In the genomic region with DNA sequence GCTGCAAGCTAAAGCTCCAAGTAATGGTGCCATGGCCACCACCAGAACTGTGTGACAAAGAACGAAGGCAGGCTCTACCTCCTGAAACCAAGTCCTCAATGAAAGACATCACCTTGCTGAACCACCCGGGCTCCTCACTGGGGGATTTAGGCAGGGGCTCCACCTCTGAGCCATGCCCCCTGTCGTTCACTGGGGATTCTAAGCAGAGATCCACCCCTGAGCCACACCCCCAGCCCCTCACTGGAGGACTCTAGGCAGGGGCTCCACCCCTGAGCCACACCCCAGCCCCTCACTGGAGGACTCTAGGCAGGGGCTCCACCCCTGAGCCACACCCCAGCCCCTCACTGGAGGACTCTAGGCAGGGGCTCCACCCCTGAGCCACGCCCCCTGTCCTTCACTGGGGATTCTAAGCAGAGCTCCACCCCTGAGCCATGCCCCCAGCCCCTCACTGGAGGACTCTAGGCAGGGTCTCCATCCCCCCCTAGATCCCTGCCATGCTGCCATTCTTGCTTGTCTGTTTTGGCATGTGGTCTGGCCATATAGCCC, we compare ENCODE assay signal across 24 mouse cellular contexts. TPM values are rescaled to one million over a fixed set of nuclear protein-coding genes. Genes with fewer than 3 reads are reported as not detected.
DNase-seq lines count a peak whose midpoint lies in the region; ATAC-seq lines count a peak whose summit lies in the region.
"Had no signal": no experiment of that assay in that cellular context is flagged by ENCODE, and none has a peak within 500 bp of the region (broad histone marks: within the 10 kb centered on the region; RNA-seq: fewer than 3 reads in every experiment).

No protein-coding gene starts in this region.

- no peak overlapping the region for H3K4me3 ChIP-seq in heart, embryonic 12.5 days
- H3K4me3 ChIP-seq in liver, embryonic 13.5 days (replicated peaks): no peak overlapping the region
- H3K4me3 ChIP-seq: heart, embryonic 13.5 days; hindbrain, embryonic 12.5 days; limb, embryonic 15.5 days; midbrain, embryonic 15.5 days; myocyte had no signal

- ATAC-seq in heart, embryonic 12.5 days (ENCODE audit: insufficient number of reproducible peaks, low FRiP score): peak; percentile 16; the same call in 1 of the 2 replicates
- ATAC-seq in liver, embryonic 13.5 days (ENCODE audit: low read depth): peak; percentile 68
- no peak for ATAC-seq in activated CD4-positive, CD25-positive, alpha-beta regulatory T cell, adult 4 months
- ATAC-seq: midbrain, embryonic 15.5 days had no signal

- no peaks in the 10 kb centered on the region for H3K9me3 ChIP-seq in heart, embryonic 12.5 days (replicated peaks)
- no peaks in the 10 kb centered on the region for H3K9me3 ChIP-seq in liver, embryonic 13.5 days (replicated peaks)
- H3K9me3 ChIP-seq: heart, embryonic 13.5 days; hindbrain, embryonic 12.5 days; limb, embryonic 15.5 days; midbrain, embryonic 15.5 days had no signal

- DNase-seq in heart, adult 8-10 months (ENCODE audit: low spot score): no peak
- DNase-seq in ES-CJ7 (ENCODE audit: low read depth, low spot score): peak; percentile 74
- peak; percentile 83 for DNase-seq in R1 (ENCODE audit: low read depth, low spot score)
- DNase-seq in liver, embryonic 13.5 days: peak; percentile 40
- no peak for DNase-seq in layer of hippocampus, adult 9-11 months
- DNase-seq in natural killer cell, adult 2 months (ENCODE audit: low spot score in 2 of 2): no peak
- DNase-seq: adrenal gland, postnatal 25 days; cerebellum, adult 9-11 months; heart, postnatal 14 days; kidney, adult 8-10 months; kidney, postnatal 10 days; left cerebral cortex, postnatal 4 days; right cerebral cortex, postnatal 4 days; thymus, postnatal 36 days had no signal

- H3K4me2 ChIP-seq in heart, embryonic 12.5 days: no peak overlapping the region
- H3K4me2 ChIP-seq in liver, embryonic 13.5 days: no peak overlapping the region
- H3K4me2 ChIP-seq: heart, embryonic 13.5 days; hindbrain, embryonic 12.5 days; limb, embryonic 15.5 days; midbrain, embryonic 15.5 days had no signal

- 24% methylated on average over 4 of the region's 4 CpGs for WGBS in heart, embryonic 12.5 days
- WGBS in liver, embryonic 13.5 days (ENCODE audit: insufficient replicate concordance): 53% methylated on average over 4 of the region's 4 CpGs

- no peaks in the 10 kb centered on the region; the same call in 1 of the 2 replicates for H3K4me1 ChIP-seq in heart, embryonic 12.5 days (replicated peaks)
- H3K4me1 ChIP-seq in liver, embryonic 13.5 days (replicated peaks): peaks cover 43% of the 10 kb centered on the region

- no peaks in the 10 kb centered on the region for H3K27me3 ChIP-seq in heart, embryonic 12.5 days (replicated peaks)
- H3K27me3 ChIP-seq in liver, embryonic 13.5 days: no peaks in the 10 kb centered on the region
- H3K27me3 ChIP-seq: heart, embryonic 13.5 days; hindbrain, embryonic 12.5 days; limb, embryonic 15.5 days; midbrain, embryonic 15.5 days had no signal

- no peaks in the 10 kb centered on the region for H3K36me3 ChIP-seq in heart, embryonic 12.5 days
- H3K36me3 ChIP-seq in liver, embryonic 13.5 days: no peaks in the 10 kb centered on the region
- H3K36me3 ChIP-seq: heart, embryonic 13.5 days; hindbrain, embryonic 12.5 days; midbrain, embryonic 15.5 days had no signal

- no peak overlapping the region for H3K9ac ChIP-seq in heart, embryonic 12.5 days
- no peak overlapping the region for H3K9ac ChIP-seq in liver, embryonic 13.5 days
- H3K9ac ChIP-seq: heart, embryonic 13.5 days; hindbrain, embryonic 12.5 days; limb, embryonic 15.5 days; midbrain, embryonic 15.5 days had no signal

- no peak overlapping the region for H3K27ac ChIP-seq in heart, embryonic 12.5 days (ENCODE audit: poor library complexity, severe bottlenecking)
- H3K27ac ChIP-seq in liver, embryonic 13.5 days: peak overlapping the region; percentile 34; the same call in 1 of the 2 replicates
- H3K27ac ChIP-seq: heart, embryonic 13.5 days; hindbrain, embryonic 12.5 days; limb, embryonic 15.5 days; midbrain, embryonic 15.5 days had no signal

RNA-seq across cellular contexts. Expression of a gene that starts 6.3 kb away (rescaled TPM):
- 14.9 and 15.0 TPM in 2 replicates for polyA plus RNA-seq in heart, embryonic 12.5 days (2016; fragmentation: Nextera tagmentation; extraction: Ambion mirVana)
- total RNA-seq in heart, adult 8-10 months (2022): 1 to 10 TPM; 7.5 to 9.8 (median 7.6) TPM
- polyA plus RNA-seq in liver, embryonic 13.5 days (2015; fragmentation: Nextera tagmentation; extraction: Ambion mirVana): 3.9 and 4.9 TPM in 2 replicates
- 1 to 10 TPM; 7.1 to 8.4 TPM for polyA plus RNA-seq in activated CD4-positive, CD25-positive, alpha-beta regulatory T cell, adult 4 months (2017; shearing (Covaris generic))

RNA-seq across cellular contexts. Expression of a gene that starts 43.7 kb away (rescaled TPM):
- polyA plus RNA-seq in heart, embryonic 12.5 days (2016; fragmentation: Nextera tagmentation; extraction: Ambion mirVana): 12.6 and 14.0 TPM in 2 replicates
- total RNA-seq in heart, adult 8-10 months (2022): 1 to 10 TPM; 8.1 to 9.3 (median 8.4) TPM
- polyA plus RNA-seq in liver, embryonic 13.5 days (2015; fragmentation: Nextera tagmentation; extraction: Ambion mirVana): 6.7 and 7.0 TPM in 2 replicates
- 1 to 10 TPM; 7.2 to 9.5 TPM for polyA plus RNA-seq in activated CD4-positive, CD25-positive, alpha-beta regulatory T cell, adult 4 months (2017; shearing (Covaris generic))

RNA-seq across cellular contexts. Expression of a gene that starts 54.1 kb away (rescaled TPM):
- 0.22 and 0.33 TPM in 2 replicates for polyA plus RNA-seq in heart, embryonic 12.5 days (2016; fragmentation: Nextera tagmentation; extraction: Ambion mirVana)
- not detected for total RNA-seq in heart, adult 8-10 months (2022)
- 0.14 and 0.33 TPM in 2 replicates for polyA plus RNA-seq in liver, embryonic 13.5 days (2015; fragmentation: Nextera tagmentation; extraction: Ambion mirVana)
- under 1 TPM in 1 of 2 experiments, not detected in 1; 0.22 TPM for polyA plus RNA-seq in activated CD4-positive, CD25-positive, alpha-beta regulatory T cell, adult 4 months (2017; shearing (Covaris generic))
- total RNA-seq: gastrocnemius, adult 18-20 months; granulocyte monocyte progenitor cell, adult 5-6 weeks; heart, postnatal 14 days; megakaryocyte, adult 5-6 weeks had no signal

RNA-seq across cellular contexts. Expression of a gene that starts 59.7 kb away (rescaled TPM):
- polyA plus RNA-seq in heart, embryonic 12.5 days (2016; fragmentation: Nextera tagmentation; extraction: Ambion mirVana): 2.7 and 3.6 TPM in 2 replicates
- total RNA-seq in heart, adult 8-10 months (2022): 1 to 10 TPM; 4.7 to 7.7 (median 6.2) TPM
- 0.48 and 0.58 TPM in 2 replicates for polyA plus RNA-seq in liver, embryonic 13.5 days (2015; fragmentation: Nextera tagmentation; extraction: Ambion mirVana)
- under 1 TPM in 1 of 2 experiments, not detected in 1; 0.95 TPM for polyA plus RNA-seq in activated CD4-positive, CD25-positive, alpha-beta regulatory T cell, adult 4 months (2017; shearing (Covaris generic))
- total RNA-seq: granulocyte monocyte progenitor cell, adult 5-6 weeks; megakaryocyte, adult 5-6 weeks had no signal

RNA-seq across cellular contexts. Expression of a gene that starts 59.9 kb away (rescaled TPM):
- 1.00 and 1.8 TPM in 2 replicates for polyA plus RNA-seq in heart, embryonic 12.5 days (2016; fragmentation: Nextera tagmentation; extraction: Ambion mirVana)
- under 1 TPM in 2 of 4 experiments, not detected in 2; 0.57 to 0.97 TPM for total RNA-seq in heart, adult 8-10 months (2022)
- polyA plus RNA-seq in liver, embryonic 13.5 days (2015; fragmentation: Nextera tagmentation; extraction: Ambion mirVana): 3.2 and 3.6 TPM in 2 replicates
- polyA plus RNA-seq in activated CD4-positive, CD25-positive, alpha-beta regulatory T cell, adult 4 months (2017; shearing (Covaris generic)): not detected
- total RNA-seq: granulocyte monocyte progenitor cell, adult 5-6 weeks; megakaryocyte, adult 5-6 weeks had no signal

Comparison
In these comparisons a context has a peak if more than half of its experiments do, and no peak if none do; other contexts are left out.
1. DNase-seq: peak in ES-CJ7 (single experiment), R1 (single experiment) and liver, embryonic 13.5 days (single experiment); none in heart, adult 8-10 months (single experiment), layer of hippocampus, adult 9-11 months (single experiment) and natural killer cell, adult 2 months (0 of 2).